Mouse (Mus musculus) embryonic fibroblast, embryonic 13.5 days (primary cell): ENCODE results near the gene Cdk17. TPM values are rescaled to one million over a fixed set of nuclear protein-coding genes. Genes with fewer than 3 reads are reported as not detected.
A peak's percentile ranks its signal among the peaks of the same experiment; 100 is the strongest.

ENCODE experiments used
- H3K27ac ChIP-seq: 2 replicates; pipeline ENCODE4 v1.5.1; 2012; ENCODE audit warnings: low read length, control low read depth, inconsistent platforms; ENCODE audit not compliant: insufficient read depth
- H3K4me1 ChIP-seq: 2 replicates; pipeline ENCODE4 v1.6.1; 2011; ENCODE audit warnings: low read length; ENCODE audit not compliant: control insufficient read depth, insufficient read depth
- H3K4me3 ChIP-seq: 2 replicates; pipeline ENCODE4 v1.5.1; 2011; ENCODE audit warnings: mild to moderate bottlenecking, control low read depth, low read length; ENCODE audit not compliant: insufficient read depth
- CTCF ChIP-seq: IDR thresholded peaks from 2 replicates; pipeline ENCODE4 v1.5.1; 2011; ENCODE audit warnings: mild to moderate bottlenecking, control low read depth, low read length, moderate library complexity, borderline replicate concordance; ENCODE audit not compliant: insufficient read depth
- POLR2A ChIP-seq: IDR thresholded peaks from 2 replicates; pipeline ENCODE4 v1.6.1; 2011; ENCODE audit warnings: low read depth, mild to moderate bottlenecking, control low read depth, low read length, moderate library complexity
- polyA plus RNA-seq: library from polyadenylated mRNA; stranded (reverse); fragments of >200 nt; gene quantifications from 2 replicates; pipeline ENCODE4 v1.2.4, GENCODE M21; 2011; ENCODE audit warnings: low read depth; ENCODE audit not compliant: missing spikeins, insufficient read length

The Cdk17 gene
- polyA plus RNA-seq, 1 experiment = 35.1 TPM

DNA sequence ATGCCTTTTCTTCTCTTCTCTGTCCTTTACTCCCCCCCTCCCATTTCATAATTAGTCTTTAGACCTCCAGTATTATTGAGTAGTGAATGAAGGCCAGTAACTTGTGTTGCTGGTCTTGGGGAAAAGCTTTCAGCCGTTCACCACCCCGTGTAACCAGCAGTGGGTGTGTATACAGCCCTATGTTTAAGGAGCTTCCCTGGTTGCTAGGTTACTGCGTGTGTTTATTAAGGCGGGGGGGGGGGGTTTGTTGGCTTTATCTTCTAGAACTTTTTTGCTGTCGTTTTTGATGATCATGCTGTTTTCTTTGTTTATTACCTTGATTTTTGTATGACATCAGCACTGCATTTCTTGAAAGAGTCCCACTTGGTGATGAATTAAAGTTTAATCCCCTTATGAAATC lies 82.2 kb downstream of the Cdk17 start:
- TF ChIP-seq CTCF (no peak), POLR2A (no peak)
- Histone ChIP-seq H3K27ac (no peak overlapping the region), H3K4me3 (no peak overlapping the region), H3K4me1 (no peaks in the 10 kb centered on the region)

DNA sequence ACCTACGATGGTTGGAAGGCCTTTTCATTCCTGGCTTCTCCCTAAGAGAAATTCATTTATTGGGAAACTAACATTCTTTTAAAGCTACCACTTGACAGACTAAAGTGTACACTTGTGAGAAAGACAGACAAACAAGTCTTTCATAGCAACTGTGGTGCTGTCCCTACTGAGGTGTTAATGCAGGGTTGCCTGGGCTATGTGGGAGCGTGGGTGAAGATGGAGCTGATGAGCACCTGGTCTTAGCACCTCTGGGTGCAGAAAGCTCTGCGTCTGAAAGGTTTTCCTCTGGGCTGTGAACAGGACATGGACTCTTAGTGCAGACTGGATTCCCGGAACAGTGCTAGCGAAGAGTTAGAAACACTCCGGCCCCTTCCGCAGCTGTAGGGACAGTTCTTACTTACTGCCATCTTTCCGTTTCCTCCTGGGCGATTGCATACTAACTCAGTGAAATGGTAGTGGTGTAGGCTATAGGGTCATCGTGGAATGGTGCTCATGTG lies 83.6 kb downstream of the Cdk17 start:
- H3K27ac ChIP-seq = no peak overlapping the region
- H3K4me3 ChIP-seq = no peak overlapping the region
- TF ChIP-seq CTCF (no peak), POLR2A (no peak)
- H3K4me1 ChIP-seq = no peaks in the 10 kb centered on the region

DNA sequence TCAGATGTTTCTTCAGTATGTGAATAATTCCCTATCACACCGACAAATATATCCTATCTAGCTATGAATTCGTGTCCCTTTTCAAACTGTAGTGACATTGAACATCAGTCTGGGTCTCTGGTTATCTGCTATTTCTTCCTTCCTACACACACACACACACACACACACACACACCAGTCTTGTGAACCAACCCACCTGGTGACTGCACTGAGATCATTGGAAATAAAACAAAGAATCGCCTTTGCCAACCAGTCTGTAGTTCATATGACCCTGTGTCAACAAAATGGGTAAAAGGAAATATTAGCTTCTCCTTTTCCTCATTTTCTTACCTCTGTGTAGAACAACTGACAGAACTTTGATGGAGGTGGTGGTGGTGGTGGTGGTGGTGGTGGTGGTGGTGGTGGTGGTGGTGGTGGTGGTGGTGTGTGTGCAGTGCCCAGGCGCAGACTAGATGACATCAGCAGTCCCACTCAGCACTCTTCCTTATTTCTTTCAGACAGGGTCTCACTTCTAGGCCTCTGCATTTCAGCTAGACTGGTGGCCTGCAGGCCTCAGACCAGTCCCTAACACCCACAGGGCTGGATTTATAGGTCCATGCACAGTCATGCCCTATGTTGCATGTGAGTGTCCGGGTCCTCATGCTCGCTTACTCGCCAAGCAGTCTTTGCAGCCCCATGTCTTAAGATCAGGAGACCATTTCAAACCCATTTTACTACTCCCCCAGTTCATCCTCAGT lies 85.7 kb downstream of the Cdk17 start:
- no peak overlapping the region for H3K4me3 ChIP-seq
- H3K27ac ChIP-seq = no peak overlapping the region
- TF ChIP-seq POLR2A = no peak
- no peak for TF ChIP-seq CTCF
- H3K4me1 ChIP-seq = no peaks in the 10 kb centered on the region

DNA sequence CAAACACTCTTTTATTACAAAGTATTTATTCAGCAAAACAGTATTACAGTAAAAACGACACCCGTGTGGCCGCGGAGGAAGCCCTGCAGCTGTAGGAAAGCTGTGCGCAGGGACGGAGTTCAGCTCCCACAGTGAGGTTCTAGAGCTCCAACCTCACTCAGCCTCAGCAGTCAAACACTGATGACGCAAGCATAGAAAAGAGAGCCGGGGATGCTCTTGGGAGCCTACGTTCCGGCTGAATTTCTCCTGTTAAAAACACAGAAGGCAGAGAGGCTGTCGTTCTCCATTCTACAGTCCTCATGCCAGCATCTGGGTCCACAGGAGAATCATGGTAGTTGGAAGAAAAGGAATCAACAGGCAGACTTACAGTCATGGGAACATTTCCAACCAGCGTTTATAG lies 86.7 kb downstream of the Cdk17 start:
- no peak for TF ChIP-seq POLR2A
- TF ChIP-seq CTCF = no peak
- Histone ChIP-seq H3K4me3 (no peak overlapping the region), H3K27ac (no peak overlapping the region), H3K4me1 (0 out of 2 replicates have a peak, but pooled peaks cover 3% of the 10 kb centered on the region)

GRCm38 (mm10) chr10:93247902-93248301 lies 87.2 kb downstream of the Cdk17 start:
- H3K27ac ChIP-seq = no peak overlapping the region
- TF ChIP-seq CTCF = no peak
- no peak for TF ChIP-seq POLR2A
- H3K4me1 ChIP-seq = 0 out of 2 replicates have a peak, but pooled peaks cover 3% of the 10 kb centered on the region
- H3K4me3 ChIP-seq = no peak overlapping the region

GRCm38 (mm10) chr10:93248416-93248815 lies 87.7 kb downstream of the Cdk17 start:
- no peak overlapping the region for H3K27ac ChIP-seq
- no peak for TF ChIP-seq POLR2A
- TF ChIP-seq CTCF = no peak
- 0 out of 2 replicates have a peak, but pooled peaks cover 3% of the 10 kb centered on the region for H3K4me1 ChIP-seq
- H3K4me3 ChIP-seq = no peak overlapping the region

DNA sequence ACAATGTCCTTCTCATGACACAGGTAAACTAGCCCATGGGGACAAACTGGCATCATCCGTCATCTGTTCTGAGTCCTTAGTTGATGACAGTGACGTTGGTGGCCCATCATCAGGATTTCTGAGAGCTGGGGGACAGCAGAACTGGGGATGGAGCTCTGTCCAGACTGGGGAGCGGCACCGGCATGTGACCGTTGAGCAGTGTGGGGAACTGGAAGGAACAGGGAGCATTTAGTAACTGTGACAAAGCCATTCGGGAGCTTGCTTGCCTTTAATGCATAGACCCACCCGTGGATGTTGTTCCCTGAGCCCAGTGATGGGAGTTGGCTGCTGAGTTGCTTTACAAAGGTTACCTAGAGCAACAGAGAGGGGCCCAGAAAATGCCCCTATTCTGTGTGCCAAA lies 89.2 kb downstream of the Cdk17 start:
- no peak for TF ChIP-seq POLR2A
- no peak for TF ChIP-seq CTCF
- 0 out of 2 replicates have a peak, but pooled peaks cover 3% of the 10 kb centered on the region for H3K4me1 ChIP-seq
- H3K4me3 ChIP-seq = no peak overlapping the region
- H3K27ac ChIP-seq = no peak overlapping the region

DNA sequence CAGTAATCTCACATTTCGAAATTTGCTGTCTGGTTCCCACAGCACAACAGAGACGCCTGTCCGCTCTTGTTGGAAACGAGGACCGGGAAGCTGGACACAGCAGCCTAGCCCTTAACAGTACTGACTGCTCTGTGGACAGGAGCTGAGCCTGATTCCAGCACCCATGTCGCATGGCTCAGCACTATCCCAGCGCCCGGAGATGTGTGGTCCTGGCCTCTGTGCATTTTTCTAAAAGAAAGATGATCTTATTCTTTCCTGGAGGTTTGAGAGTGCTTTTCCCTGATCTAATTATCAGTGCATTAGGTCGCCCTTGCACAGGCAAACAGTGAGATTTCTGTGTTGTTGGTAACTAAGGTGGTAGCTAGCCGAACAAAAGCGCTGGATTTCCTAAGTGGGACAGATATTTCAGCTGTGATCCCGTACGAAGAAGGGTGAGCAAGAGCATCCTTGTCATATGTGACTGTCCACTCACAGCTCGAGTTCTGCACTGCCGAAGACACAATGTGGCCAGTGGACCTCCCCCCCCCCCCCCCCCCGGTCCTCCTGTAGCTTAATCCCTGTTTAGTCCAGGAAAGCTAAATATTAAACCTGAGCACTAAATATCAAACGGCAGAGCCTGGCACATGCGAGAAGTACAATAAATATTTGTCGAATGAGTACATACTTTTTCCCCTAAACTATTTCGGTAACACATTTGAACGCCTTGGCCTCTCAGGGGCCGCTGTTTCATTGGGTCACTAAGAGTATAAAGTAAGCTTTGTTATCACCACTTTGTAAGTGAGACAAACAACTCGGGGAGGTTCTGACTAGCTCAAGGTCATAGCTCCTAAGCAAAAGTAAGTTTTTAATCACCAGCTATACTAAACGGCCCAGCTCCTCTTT lies 90.0 kb downstream of the Cdk17 start:
- Histone ChIP-seq H3K4me1 (0 out of 2 replicates have a peak, but pooled peaks cover 3% of the 10 kb centered on the region), H3K4me3 (no peak overlapping the region), H3K27ac (0 out of 2 replicates have a peak overlapping the region, but pooled peaks have one; percentile 10)
- TF ChIP-seq POLR2A (no peak), CTCF (no peak)

DNA sequence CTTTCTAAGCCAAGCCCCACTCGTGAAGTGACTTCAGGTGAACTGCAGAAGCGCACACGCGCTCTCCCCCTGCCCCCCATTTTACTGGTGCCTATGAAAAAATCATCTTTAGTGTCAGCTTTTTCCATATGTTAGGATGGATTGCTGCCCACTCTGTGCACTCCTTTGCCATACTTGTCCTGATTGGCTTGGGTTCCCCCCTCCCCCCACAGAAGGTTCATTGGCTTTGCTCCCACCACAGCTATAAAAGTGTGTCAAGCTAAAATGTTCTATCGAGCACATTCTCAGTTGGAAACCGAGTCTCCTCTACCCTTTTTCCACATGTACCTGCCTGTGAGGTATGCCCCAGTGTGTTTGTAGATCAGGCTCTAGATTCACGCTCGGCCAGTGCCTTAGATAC lies 90.8 kb downstream of the Cdk17 start:
- TF ChIP-seq POLR2A = no peak
- TF ChIP-seq CTCF = no peak
- 0 out of 2 replicates have a peak, but pooled peaks cover 3% of the 10 kb centered on the region for H3K4me1 ChIP-seq
- no peak overlapping the region for H3K4me3 ChIP-seq
- H3K27ac ChIP-seq = 0 out of 2 replicates have a peak overlapping the region, but pooled peaks have one; percentile 10
